Mouse (Mus musculus) embryonic facial prominence, embryonic 14.5 days (tissue): ENCODE measurements around the gene Slc12a7. TPM values are rescaled to one million over a fixed set of nuclear protein-coding genes. Genes with fewer than 3 reads are reported as not detected.

Experiments used
- ATAC-seq: fragments of 200-750 bp; cut with Nextera tagmentation; 2 replicates; pipeline ENCODE4 v1.8.0; 2017; ENCODE audit warnings: low read depth, moderate number of reproducible peaks, moderate TSS enrichment
- DNase-seq: peaks from one replicate; pipeline ENCODE4 v3.0.0-alpha.2; 2015; ENCODE audit warnings: low spot score
- H3K27ac ChIP-seq: fragments of 300-500 bp; sonication (generic); replicated peaks from 2 replicates; pipeline ENCODE4 v1.5.1; 2014; ENCODE audit warnings: low read depth, mild to moderate bottlenecking, low read length, moderate library complexity
- H3K27me3 ChIP-seq: fragments of 300-500 bp; sonication (generic); replicated peaks from 2 replicates; pipeline ENCODE4 v1.6.1; 2014; ENCODE audit warnings: low read length; ENCODE audit not compliant: control insufficient read depth, insufficient read depth
- H3K36me3 ChIP-seq: fragments of 300-500 bp; sonication (generic); 2 replicates; pipeline ENCODE4 v1.6.1; 2014; ENCODE audit warnings: low read length, mixed read lengths; ENCODE audit not compliant: control insufficient read depth, insufficient read depth
- H3K4me1 ChIP-seq: fragments of 300-500 bp; sonication (generic); 2 replicates; pipeline ENCODE4 v1.6.1; 2014; ENCODE audit warnings: antibody characterized with exemption, low read length; ENCODE audit not compliant: control insufficient read depth, insufficient read depth
- H3K4me2 ChIP-seq: fragments of 300-500 bp; sonication (generic); 2 replicates; pipeline ENCODE4 v1.6.1; 2014; ENCODE audit warnings: low read depth, mild to moderate bottlenecking, low read length, moderate library complexity, mixed read lengths
- H3K4me3 ChIP-seq: fragments of 300-500 bp; sonication (generic); 2 replicates; pipeline ENCODE4 v1.5.1; 2014; ENCODE audit warnings: low read depth, mild to moderate bottlenecking, low read length
- H3K9ac ChIP-seq: fragments of 300-500 bp; sonication (generic); 2 replicates; pipeline ENCODE4 v1.6.1; 2014; ENCODE audit warnings: low read depth, mild to moderate bottlenecking, low read length, moderate library complexity, mixed read lengths
- H3K9me3 ChIP-seq: fragments of 300-500 bp; sonication (generic); 2 replicates; pipeline ENCODE4 v1.6.1; 2016; ENCODE audit warnings: low read length; ENCODE audit not compliant: control insufficient read depth
- WGBS: fragments of 180-500 bp; shearing (Covaris S2); extraction: QIAGEN DNeasy Blood & Tissue Kit; methylation state at CpG from one replicate; pipeline ENCODE4 v1.1.7; 2014; 5-methylcytosine and 5-hydroxymethylcytosine counted together
- polyA plus RNA-seq: library from polyadenylated mRNA; unstranded; fragments of >200 nt; fragmentation: Nextera tagmentation; extraction: Ambion mirVana; gene quantifications from 2 replicates; pipeline ENCODE4 v1.2.1, GENCODE M21; 2014

Gene Slc12a7
- polyA plus RNA-seq, 1 experiment from 2014 or later, result 16.3 TPM

GRCm38 (mm10) chr13:73793171-73793570, 60.3 kb downstream of the Slc12a7 start:
- Histone ChIP-seq H3K27ac (no peak overlapping the region), H3K27me3 (no peaks in the 10 kb centered on the region), H3K9ac (no peak overlapping the region), H3K9me3 (no peaks in the 10 kb centered on the region), H3K36me3 (peaks cover 76% of the 10 kb centered on the region), H3K4me3 (no peak overlapping the region), H3K4me1 (no peaks in the 10 kb centered on the region), H3K4me2 (no peak overlapping the region)
- 86% methylated on average over 5 of the region's 5 CpGs for WGBS
- no peak for ATAC-seq
- DNase-seq, result no peak

GRCm38 (mm10) chr13:73799110-73799509, 66.2 kb downstream of the Slc12a7 start:
- H3K4me3 ChIP-seq, result no peak overlapping the region
- WGBS, result 96% methylated on average over 5 of the region's 5 CpGs

GRCm38 (mm10) chr13:73803450-73804178, 70.7 kb downstream of the Slc12a7 start:
- DNase-seq (peak; percentile 46), ATAC-seq (peak; percentile 67)
- Histone ChIP-seq H3K4me1 (no peaks in the 10 kb centered on the region), H3K4me3 (no peak overlapping the region), H3K4me2 (no peak overlapping the region), H3K9me3 (no peaks in the 10 kb centered on the region), H3K9ac (no peak overlapping the region), H3K27me3 (no peaks in the 10 kb centered on the region), H3K27ac (no peak overlapping the region), H3K36me3 (peaks cover 63% of the 10 kb centered on the region)
- 81% methylated on average over 8 of the region's 8 CpGs for WGBS

More at GRCm38 (mm10) chr13:73799110-73799509, 66.2 kb downstream of the Slc12a7 start:
- Histone ChIP-seq H3K36me3 (peaks cover 66% of the 10 kb centered on the region), H3K9me3 (no peaks in the 10 kb centered on the region), H3K4me2 (no peak overlapping the region), H3K27ac (no peak overlapping the region), H3K9ac (no peak overlapping the region), H3K4me1 (no peaks in the 10 kb centered on the region), H3K27me3 (no peaks in the 10 kb centered on the region)
- no peak for ATAC-seq
- DNase-seq, result no peak

- WGBS, result 88% methylated on average over 5 of the region's 5 CpGs
- DNase-seq (no peak), ATAC-seq (no peak)
- no peaks in the 10 kb centered on the region for H3K27me3 ChIP-seq
- no peak overlapping the region for H3K4me2 ChIP-seq
- peaks cover 62% of the 10 kb centered on the region for H3K36me3 ChIP-seq
- no peaks in the 10 kb centered on the region for H3K9me3 ChIP-seq
- no peak overlapping the region for H3K27ac ChIP-seq
- no peak overlapping the region for H3K4me3 ChIP-seq
- H3K4me1 ChIP-seq, result no peaks in the 10 kb centered on the region
- H3K9ac ChIP-seq, result no peak overlapping the region
These were observed 72.0 kb downstream of the Slc12a7 start for GRCm38 (mm10) chr13:73804914-73805313.

- no peaks in the 10 kb centered on the region for H3K9me3 ChIP-seq
- peaks cover 73% of the 10 kb centered on the region for H3K36me3 ChIP-seq
- H3K27me3 ChIP-seq, result no peaks in the 10 kb centered on the region
- no peak overlapping the region for H3K27ac ChIP-seq
- DNase-seq, result no peak
- no peak overlapping the region for H3K4me3 ChIP-seq
- no peak for ATAC-seq
- 94% methylated on average over 3 of the region's 3 CpGs for WGBS
- no peak overlapping the region for H3K9ac ChIP-seq
- no peaks in the 10 kb centered on the region for H3K4me1 ChIP-seq
- H3K4me2 ChIP-seq, result no peak overlapping the region
These were observed 80.0 kb downstream of the Slc12a7 start for GRCm38 (mm10) chr13:73812936-73813335.

GRCm38 (mm10) chr13:73814181-73814580, 81.3 kb downstream of the Slc12a7 start:
- DNase-seq (no peak), ATAC-seq (no peak)
- Histone ChIP-seq H3K36me3 (peaks cover 62% of the 10 kb centered on the region), H3K27me3 (no peaks in the 10 kb centered on the region), H3K9me3 (no peaks in the 10 kb centered on the region), H3K27ac (no peak overlapping the region), H3K4me1 (no peaks in the 10 kb centered on the region), H3K9ac (no peak overlapping the region), H3K4me3 (no peak overlapping the region), H3K4me2 (no peak overlapping the region)
- 89% methylated on average over 7 of the region's 7 CpGs for WGBS

GRCm38 (mm10) chr13:73816338-73816737, 83.4 kb downstream of the Slc12a7 start:
- Histone ChIP-seq H3K9me3 (no peaks in the 10 kb centered on the region), H3K36me3 (peaks cover 55% of the 10 kb centered on the region), H3K4me1 (no peaks in the 10 kb centered on the region), H3K27me3 (no peaks in the 10 kb centered on the region), H3K9ac (no peak overlapping the region), H3K4me3 (no peak overlapping the region), H3K27ac (no peak overlapping the region), H3K4me2 (no peak overlapping the region)
- 63% methylated on average over 6 of the region's 6 CpGs for WGBS
- ATAC-seq (no peak), DNase-seq (no peak)

GRCm38 (mm10) chr13:73818921-73819320, 86.0 kb downstream of the Slc12a7 start:
- ATAC-seq, result no peak
- H3K36me3 ChIP-seq, result peaks cover 47% of the 10 kb centered on the region
- no peak for DNase-seq
- no peaks in the 10 kb centered on the region for H3K4me1 ChIP-seq
- H3K4me2 ChIP-seq, result no peak overlapping the region
- WGBS, result 60% methylated on average over 3 of the region's 3 CpGs
- H3K9me3 ChIP-seq, result no peaks in the 10 kb centered on the region
- H3K27me3 ChIP-seq, result no peaks in the 10 kb centered on the region
- no peak overlapping the region for H3K27ac ChIP-seq
- H3K9ac ChIP-seq, result no peak overlapping the region
- no peak overlapping the region for H3K4me3 ChIP-seq

GRCm38 (mm10) chr13:73821251-73821650, 88.4 kb downstream of the Slc12a7 start:
- Histone ChIP-seq H3K36me3 (peaks cover 31% of the 10 kb centered on the region), H3K4me1 (no peaks in the 10 kb centered on the region), H3K27me3 (no peaks in the 10 kb centered on the region), H3K9me3 (no peaks in the 10 kb centered on the region), H3K4me3 (no peak overlapping the region), H3K9ac (no peak overlapping the region), H3K4me2 (no peak overlapping the region), H3K27ac (no peak overlapping the region)
- ATAC-seq (no peak), DNase-seq (no peak)
- 83% methylated on average over 7 of the region's 7 CpGs for WGBS
